Mouse (Mus musculus): Measurements from ENCODE around the gene Iffo1.
A peak's percentile ranks its signal among the peaks of the same experiment; 100 is the strongest.

- TF ChIP-seq CTCF (IDR thresholded peaks at IDR 0.05; ENCODE audit: control insufficient read depth, insufficient read depth, insufficient replicate concordance, low read depth, low read length) = no peak
- peak; percentile 4; the same call in 1 of the 2 replicates for TF ChIP-seq POLR2A (IDR thresholded peaks at IDR 0.05; ENCODE audit: control insufficient read depth, low read depth, low read length)
Measured at GRCm38 (mm10) chr6:125192016-125192714, 47.1 kb downstream of the Iffo1 start.

All from testis, adult 2 months (tissue).